Mouse (Mus musculus) liver, embryonic 14.5 days (tissue): ENCODE data around the gene Mesp2.

Source experiments
- CTCF ChIP-seq: IDR thresholded peaks from 2 replicates; pipeline ENCODE4 v1.5.1; 2016; ENCODE audit warnings: antibody characterized with exemption, low read depth, control low read depth
- EP300 ChIP-seq: IDR thresholded peaks from 2 replicates; pipeline ENCODE4 v1.6.1; 2016; ENCODE audit warnings: antibody characterized with exemption, low read depth

DNA sequence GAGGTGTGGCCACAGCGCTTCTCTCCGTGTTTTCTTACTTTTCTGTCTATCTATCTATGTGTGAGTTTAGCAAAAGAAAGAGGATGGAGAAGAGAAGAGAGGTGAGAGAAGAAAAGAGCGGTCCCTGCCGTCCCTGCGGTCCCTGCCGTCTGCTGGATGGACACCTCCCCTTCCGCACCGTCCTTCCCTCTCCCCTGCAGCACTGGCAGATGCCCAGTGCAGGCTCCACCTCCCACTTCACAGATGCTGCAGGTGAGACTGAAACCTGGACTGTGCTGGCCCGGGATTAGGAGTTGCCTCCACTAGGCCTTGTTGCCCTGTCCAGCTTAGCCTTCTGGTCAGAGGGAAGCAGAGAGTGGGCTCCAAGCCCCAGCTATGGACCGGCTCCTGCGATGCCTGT lies 9.1 kb upstream of the Mesp2 start:
- TF ChIP-seq CTCF = no peak
- TF ChIP-seq EP300 = no peak
